Mouse (Mus musculus) embryonic facial prominence, embryonic 15.5 days (tissue): Measurements from ENCODE around the gene Cd52. TPM values are rescaled to one million over a fixed set of nuclear protein-coding genes. Genes with fewer than 3 reads are reported as not detected.
A peak's percentile ranks its signal among the peaks of the same experiment; 100 is the strongest.

ENCODE experiments used
- ATAC-seq: fragments of 200-750 bp; cut with Nextera tagmentation; 2 replicates; pipeline ENCODE4 v1.8.0; 2017; ENCODE audit warnings: low read depth, moderate TSS enrichment; ENCODE audit not compliant: insufficient number of reproducible peaks, low FRiP score, low TSS enrichment
- H3K27ac ChIP-seq: fragments of 300-500 bp; sonication (generic); replicated peaks from 2 replicates; pipeline ENCODE4 v1.5.1; 2015; ENCODE audit warnings: mild to moderate bottlenecking, inconsistent platforms
- H3K27me3 ChIP-seq: fragments of 300-500 bp; sonication (generic); 2 replicates; pipeline ENCODE4 v1.6.1; 2015; ENCODE audit warnings: inconsistent platforms
- H3K36me3 ChIP-seq: fragments of 300-500 bp; sonication (generic); 2 replicates; pipeline ENCODE4 v1.6.1; 2015; ENCODE audit warnings: mild to moderate bottlenecking, inconsistent platforms
- H3K4me1 ChIP-seq: fragments of 300-500 bp; sonication (generic); 2 replicates; pipeline ENCODE4 v1.6.1; 2015; ENCODE audit warnings: inconsistent platforms
- H3K4me2 ChIP-seq: fragments of 300-500 bp; sonication (generic); replicated peaks from 2 replicates; pipeline ENCODE4 v1.6.1; 2015; ENCODE audit warnings: mild to moderate bottlenecking, inconsistent platforms
- H3K4me3 ChIP-seq: fragments of 300-500 bp; sonication (generic); replicated peaks from 2 replicates; pipeline ENCODE4 v1.5.1; 2015; ENCODE audit warnings: mild to moderate bottlenecking, inconsistent platforms
- H3K9ac ChIP-seq: fragments of 300-500 bp; sonication (generic); 2 replicates; pipeline ENCODE4 v1.6.1; 2015; ENCODE audit warnings: inconsistent platforms
- H3K9me3 ChIP-seq: fragments of 300-500 bp; sonication (generic); replicated peaks from 2 replicates; pipeline ENCODE4 v1.6.1; 2016; ENCODE audit warnings: inconsistent platforms
- WGBS: fragments of 180-500 bp; shearing (Covaris S2); methylation state at CpG from one replicate; pipeline ENCODE4 v1.1.7; 2015; 5-methylcytosine and 5-hydroxymethylcytosine counted together
- polyA plus RNA-seq: library from polyadenylated mRNA; unstranded; fragments of >200 nt; fragmentation: Nextera tagmentation; extraction: Ambion mirVana; gene quantifications from 2 replicates; pipeline ENCODE4 v1.2.1, GENCODE M21; 2015

Cd52 gene
- polyA plus RNA-seq, 1 experiment from 2014 or later = 17.9 TPM

GRCm38 (mm10) chr4:134118126-134118800 lies 23.4 kb upstream of the Cd52 start:
- H3K27ac ChIP-seq = no peak overlapping the region
- 65% methylated on average over 14 of the region's 14 CpGs for WGBS

DNA sequence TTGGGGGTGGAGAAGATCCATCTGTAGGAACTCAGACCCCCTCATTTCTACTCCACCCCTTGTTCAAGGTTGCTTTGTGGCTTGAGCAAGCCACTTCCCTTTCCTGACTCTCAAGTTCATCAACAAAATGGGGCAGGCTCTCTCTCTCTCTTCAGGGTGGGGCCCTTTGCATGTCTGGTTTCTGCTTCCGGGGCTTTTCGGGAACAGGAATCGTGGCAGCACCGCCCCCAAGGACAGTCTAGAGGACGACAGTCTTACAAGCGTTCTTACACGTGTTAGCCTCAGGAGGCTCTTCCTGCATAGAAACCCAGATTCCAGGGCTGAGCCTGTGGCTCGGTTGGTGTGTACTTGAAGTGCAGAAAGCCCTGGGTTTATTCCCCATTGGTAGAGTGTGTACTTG lies 22.1 kb upstream of the Cd52 start:
- peaks cover 21% of the 10 kb centered on the region for H3K4me1 ChIP-seq
- no peaks in the 10 kb centered on the region for H3K9me3 ChIP-seq
- no peak for ATAC-seq
- H3K4me3 ChIP-seq = no peak overlapping the region
- H3K9ac ChIP-seq = no peak overlapping the region
- H3K27me3 ChIP-seq = no peaks in the 10 kb centered on the region
- no peak overlapping the region for H3K27ac ChIP-seq
- 69% methylated on average over 8 of the region's 8 CpGs for WGBS
- H3K4me2 ChIP-seq = no peak overlapping the region
- no peaks in the 10 kb centered on the region for H3K36me3 ChIP-seq

More at GRCm38 (mm10) chr4:134118126-134118800, 23.4 kb upstream of the Cd52 start:
- H3K27me3 ChIP-seq = no peaks in the 10 kb centered on the region
- H3K4me2 ChIP-seq = no peak overlapping the region
- H3K36me3 ChIP-seq = no peaks in the 10 kb centered on the region
- no peak overlapping the region for H3K4me3 ChIP-seq
- no peaks in the 10 kb centered on the region for H3K9me3 ChIP-seq
- H3K9ac ChIP-seq = no peak overlapping the region
- ATAC-seq = no peak
- peaks cover 20% of the 10 kb centered on the region for H3K4me1 ChIP-seq

GRCm38 (mm10) chr4:134116501-134116900 lies 21.6 kb upstream of the Cd52 start:
- ATAC-seq = no peak
- peaks cover 20% of the 10 kb centered on the region for H3K4me1 ChIP-seq
- no peak overlapping the region for H3K27ac ChIP-seq
- H3K36me3 ChIP-seq = no peaks in the 10 kb centered on the region
- no peaks in the 10 kb centered on the region for H3K9me3 ChIP-seq
- H3K9ac ChIP-seq = no peak overlapping the region
- H3K4me3 ChIP-seq = no peak overlapping the region
- H3K27me3 ChIP-seq = no peaks in the 10 kb centered on the region
- WGBS = 85% methylated on average over 2 of the region's 2 CpGs
- H3K4me2 ChIP-seq = no peak overlapping the region

DNA sequence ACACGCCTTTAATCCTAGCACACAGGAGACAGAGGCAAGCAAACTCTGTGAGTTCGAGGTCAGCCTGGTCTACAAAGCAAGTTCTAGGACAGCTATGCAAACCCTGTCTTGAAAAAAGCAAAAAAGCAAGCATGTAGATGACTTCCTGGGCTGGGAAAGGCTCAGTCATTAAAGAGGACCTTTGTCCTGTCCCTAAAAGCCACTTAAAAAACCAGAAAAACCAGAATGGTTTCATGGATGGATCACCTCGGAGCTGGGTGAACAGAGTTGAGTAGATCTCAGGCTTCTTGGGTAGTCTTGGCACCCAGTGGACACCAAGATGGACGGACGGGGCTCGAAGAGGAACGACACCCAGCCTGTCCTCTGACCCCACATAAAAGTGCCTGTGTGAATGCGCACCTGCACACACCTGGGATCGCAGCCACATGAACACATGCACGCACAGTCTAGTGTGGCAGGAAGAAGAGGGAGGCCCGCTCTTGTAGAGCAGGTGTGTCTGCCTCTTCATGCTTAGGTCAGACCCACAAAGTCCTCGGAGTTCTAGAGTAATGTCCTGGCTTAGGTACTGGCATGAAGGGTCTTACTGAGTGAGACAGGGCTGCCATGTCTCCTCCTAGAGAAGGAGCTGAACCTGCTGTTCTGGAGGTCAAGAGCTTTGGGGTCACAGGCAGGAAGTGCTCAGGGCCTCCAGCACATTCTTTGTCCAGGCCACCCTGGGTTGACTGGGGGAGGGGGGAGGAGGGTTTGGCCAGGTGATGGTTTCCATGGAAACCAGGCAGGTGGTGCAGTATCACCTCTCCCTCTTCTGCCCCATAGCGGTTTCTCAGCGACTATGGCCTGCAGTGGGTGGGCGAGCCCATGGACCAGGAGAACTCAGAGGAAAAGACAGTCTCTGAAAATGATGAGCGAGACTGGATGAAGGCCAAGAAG lies 20.6 kb upstream of the Cd52 start:
- Histone ChIP-seq H3K9ac (no peak overlapping the region), H3K4me1 (peaks cover 20% of the 10 kb centered on the region), H3K27ac (no peak overlapping the region), H3K4me2 (no peak overlapping the region), H3K36me3 (no peaks in the 10 kb centered on the region), H3K27me3 (no peaks in the 10 kb centered on the region), H3K4me3 (no peak overlapping the region), H3K9me3 (no peaks in the 10 kb centered on the region)
- no peak for ATAC-seq
- WGBS = 83% methylated on average over 16 of the region's 16 CpGs

GRCm38 (mm10) chr4:134114038-134114437 lies 19.2 kb upstream of the Cd52 start:
- ATAC-seq = no peak
- H3K9me3 ChIP-seq = no peaks in the 10 kb centered on the region
- H3K27me3 ChIP-seq = no peaks in the 10 kb centered on the region
- peaks cover 20% of the 10 kb centered on the region for H3K4me1 ChIP-seq
- H3K4me2 ChIP-seq = no peak overlapping the region
- WGBS = 89% methylated on average over 4 of the region's 4 CpGs
- no peak overlapping the region for H3K9ac ChIP-seq
- no peaks in the 10 kb centered on the region for H3K36me3 ChIP-seq
- H3K4me3 ChIP-seq = no peak overlapping the region
- no peak overlapping the region for H3K27ac ChIP-seq

- 0 out of 2 replicates have a peak, but pooled peaks have one; percentile 22 for ATAC-seq
- H3K4me1 ChIP-seq = peaks cover 14% of the 10 kb centered on the region
- no peak overlapping the region for H3K27ac ChIP-seq
- no peaks in the 10 kb centered on the region for H3K27me3 ChIP-seq
- H3K9me3 ChIP-seq = no peaks in the 10 kb centered on the region
- no peak overlapping the region for H3K4me2 ChIP-seq
- WGBS = 46% methylated on average over 10 of the region's 10 CpGs
- H3K9ac ChIP-seq = no peak overlapping the region
- H3K36me3 ChIP-seq = no peaks in the 10 kb centered on the region
- H3K4me3 ChIP-seq = no peak overlapping the region
These were observed 18.6 kb upstream of the Cd52 start for GRCm38 (mm10) chr4:134113356-134113994.

GRCm38 (mm10) chr4:134112403-134112802 lies 17.5 kb upstream of the Cd52 start:
- Histone ChIP-seq H3K9me3 (no peaks in the 10 kb centered on the region), H3K4me2 (no peak overlapping the region), H3K4me1 (peaks cover 8% of the 10 kb centered on the region), H3K27me3 (no peaks in the 10 kb centered on the region), H3K4me3 (no peak overlapping the region), H3K9ac (no peak overlapping the region), H3K27ac (no peak overlapping the region), H3K36me3 (no peaks in the 10 kb centered on the region)
- ATAC-seq = no peak
- 78% methylated on average over 6 of the region's 6 CpGs for WGBS

DNA sequence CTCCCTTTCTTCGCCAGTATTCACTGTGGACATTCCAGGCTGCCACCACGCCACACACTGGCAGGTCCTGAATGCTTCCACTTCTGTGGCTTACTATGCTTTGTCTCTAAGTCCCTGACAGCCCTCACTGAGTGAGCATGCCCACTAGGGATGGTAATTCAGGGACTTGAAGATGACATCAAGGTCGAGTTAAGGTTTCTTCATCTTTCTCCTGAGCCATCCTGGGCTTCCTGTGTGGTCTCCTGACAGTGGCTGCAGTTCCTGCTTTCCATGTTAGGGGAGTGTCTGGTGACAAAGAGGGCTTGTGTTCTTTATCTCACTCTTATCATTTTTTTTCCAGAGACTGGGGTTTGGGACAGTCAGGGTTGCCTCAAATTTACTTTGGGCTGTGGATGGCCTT lies 15.8 kb upstream of the Cd52 start:
- H3K9ac ChIP-seq = no peak overlapping the region
- 40% methylated on average over 3 of the region's 3 CpGs for WGBS
- H3K27ac ChIP-seq = no peak overlapping the region
- peaks cover 8% of the 10 kb centered on the region for H3K4me1 ChIP-seq
- H3K9me3 ChIP-seq = no peaks in the 10 kb centered on the region
- H3K4me3 ChIP-seq = no peak overlapping the region
- no peak overlapping the region for H3K4me2 ChIP-seq
- no peaks in the 10 kb centered on the region for H3K27me3 ChIP-seq
- H3K36me3 ChIP-seq = no peaks in the 10 kb centered on the region
- ATAC-seq = no peak

- no peak overlapping the region for H3K4me3 ChIP-seq
- no peak overlapping the region for H3K27ac ChIP-seq
- H3K4me2 ChIP-seq = no peak overlapping the region
- 32% methylated on average over 5 of the region's 5 CpGs for WGBS
- H3K4me1 ChIP-seq = peaks cover 3% of the 10 kb centered on the region; the same call in 1 of the 2 replicates
- H3K36me3 ChIP-seq = no peaks in the 10 kb centered on the region
- H3K9me3 ChIP-seq = no peaks in the 10 kb centered on the region
- no peak overlapping the region for H3K9ac ChIP-seq
- H3K27me3 ChIP-seq = no peaks in the 10 kb centered on the region
- ATAC-seq = no peak
These were observed 13.3 kb upstream of the Cd52 start for GRCm38 (mm10) chr4:134108196-134108595.

DNA sequence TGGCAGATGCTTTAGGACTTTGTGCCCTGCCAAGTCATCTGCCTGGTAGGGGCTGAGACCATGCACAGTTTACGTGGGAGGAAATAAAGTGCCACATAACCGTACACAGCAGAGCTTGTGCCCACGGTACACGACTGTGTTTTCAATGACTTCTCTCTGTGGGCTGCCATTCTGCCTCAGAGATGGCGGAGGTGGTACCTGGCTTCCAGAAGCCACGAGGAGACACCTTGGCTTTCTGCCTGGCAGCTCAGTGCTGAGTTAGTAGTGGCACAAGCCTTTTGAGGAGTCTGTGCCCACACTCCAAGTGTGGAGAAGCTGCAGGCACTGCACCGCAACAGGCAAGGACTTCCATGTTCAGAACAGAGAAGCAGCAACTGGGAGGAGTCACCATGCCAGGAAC lies 12.8 kb upstream of the Cd52 start:
- no peak for ATAC-seq
- H3K27ac ChIP-seq = no peak overlapping the region
- WGBS = 85% methylated on average over 7 of the region's 7 CpGs
- H3K36me3 ChIP-seq = no peaks in the 10 kb centered on the region
- H3K9me3 ChIP-seq = no peaks in the 10 kb centered on the region
- no peak overlapping the region for H3K4me2 ChIP-seq
- no peak overlapping the region for H3K4me3 ChIP-seq
- H3K4me1 ChIP-seq = no peaks in the 10 kb centered on the region
- no peaks in the 10 kb centered on the region for H3K27me3 ChIP-seq
- H3K9ac ChIP-seq = no peak overlapping the region

GRCm38 (mm10) chr4:134106105-134106504 lies 11.2 kb upstream of the Cd52 start:
- no peaks in the 10 kb centered on the region for H3K4me1 ChIP-seq
- no peak for ATAC-seq
- H3K36me3 ChIP-seq = no peaks in the 10 kb centered on the region
- H3K27ac ChIP-seq = no peak overlapping the region
- no peaks in the 10 kb centered on the region for H3K9me3 ChIP-seq
- no peak overlapping the region for H3K4me3 ChIP-seq
- H3K4me2 ChIP-seq = no peak overlapping the region
- 67% methylated on average over 7 of the region's 7 CpGs for WGBS
- H3K27me3 ChIP-seq = no peaks in the 10 kb centered on the region
- H3K9ac ChIP-seq = no peak overlapping the region
